Mouse (Mus musculus) midbrain, embryonic 13.5 days (tissue): ENCODE results near the gene Samd14. TPM values are rescaled to one million over a fixed set of nuclear protein-coding genes. Genes with fewer than 3 reads are reported as not detected.

Experiments used
- ATAC-seq: fragments of 200-750 bp; cut with Nextera tagmentation; 2 replicates; pipeline ENCODE4 v1.8.0; 2017; ENCODE audit warnings: mild to moderate bottlenecking, moderate TSS enrichment, moderate library complexity
- H3K27ac ChIP-seq: fragments of 300-500 bp; sonication (generic); 2 replicates; pipeline ENCODE4 v1.5.1; 2015; ENCODE audit warnings: inconsistent platforms, mild to moderate bottlenecking, moderate library complexity
- H3K27me3 ChIP-seq: fragments of 300-500 bp; sonication (generic); 2 replicates; pipeline ENCODE4 v1.6.1; 2015; ENCODE audit warnings: mild to moderate bottlenecking, inconsistent platforms
- H3K36me3 ChIP-seq: fragments of 300-500 bp; sonication (generic); 2 replicates; pipeline ENCODE4 v1.6.1; 2015; ENCODE audit warnings: mild to moderate bottlenecking, inconsistent platforms
- H3K4me1 ChIP-seq: fragments of 300-500 bp; sonication (generic); replicated peaks from 2 replicates; pipeline ENCODE4 v1.6.1; 2015; ENCODE audit warnings: inconsistent platforms
- H3K4me2 ChIP-seq: fragments of 300-500 bp; sonication (generic); replicated peaks from 2 replicates; pipeline ENCODE4 v1.6.1; 2015; ENCODE audit warnings: moderate library complexity, mild to moderate bottlenecking, inconsistent platforms
- H3K4me3 ChIP-seq: fragments of 300-500 bp; sonication (generic); replicated peaks from 2 replicates; pipeline ENCODE4 v1.5.1; 2015; ENCODE audit warnings: mild to moderate bottlenecking, inconsistent platforms
- H3K9ac ChIP-seq: fragments of 300-500 bp; sonication (generic); replicated peaks from 2 replicates; pipeline ENCODE4 v1.6.1; 2015; ENCODE audit warnings: mild to moderate bottlenecking, inconsistent platforms
- H3K9me3 ChIP-seq: fragments of 300-500 bp; sonication (generic); 2 replicates; pipeline ENCODE4 v1.6.1; 2016; ENCODE audit warnings: mild to moderate bottlenecking, inconsistent platforms
- WGBS: fragments of 180-500 bp; shearing (Covaris S2); methylation state at CpG from one replicate; pipeline ENCODE4 v1.1.7; 2015; 5-methylcytosine and 5-hydroxymethylcytosine counted together
- polyA plus RNA-seq: library from polyadenylated mRNA; unstranded; fragments of >200 nt; fragmentation: Nextera tagmentation; extraction: Ambion mirVana; gene quantifications from 2 replicates; pipeline ENCODE4 v1.2.1, GENCODE M21; 2015

Samd14 gene
- polyA plus RNA-seq, 1 experiment from 2014 or later: 141 TPM

GRCm38 (mm10) chr11:95000128-95000527 lies 9.6 kb upstream of the Samd14 start:
- no peak overlapping the region for H3K4me3 ChIP-seq
- no peaks in the 10 kb centered on the region for H3K9me3 ChIP-seq
- peaks cover 66% of the 10 kb centered on the region for H3K4me1 ChIP-seq
- peaks cover 94% of the 10 kb centered on the region for H3K36me3 ChIP-seq
- no peak for ATAC-seq
- H3K27ac ChIP-seq: peak overlapping the region; percentile 87
- no peak overlapping the region for H3K4me2 ChIP-seq
- WGBS: 79% methylated on average over 8 of the region's 8 CpGs
- H3K27me3 ChIP-seq: no peaks in the 10 kb centered on the region
- peak overlapping the region; percentile 54 for H3K9ac ChIP-seq

GRCm38 (mm10) chr11:95000548-95000947 lies 9.1 kb upstream of the Samd14 start:
- WGBS: 51% methylated on average over 4 of the region's 4 CpGs
- ATAC-seq: no peak; the same call in 1 of the 2 replicates
- Histone ChIP-seq H3K9ac (peak overlapping the region; percentile 54), H3K27ac (peak overlapping the region; percentile 87), H3K36me3 (peaks cover 95% of the 10 kb centered on the region), H3K4me2 (peak overlapping the region; percentile 22; the same call in 1 of the 2 replicates), H3K4me1 (peaks cover 64% of the 10 kb centered on the region), H3K9me3 (no peaks in the 10 kb centered on the region), H3K4me3 (no peak overlapping the region), H3K27me3 (no peaks in the 10 kb centered on the region)

DNA sequence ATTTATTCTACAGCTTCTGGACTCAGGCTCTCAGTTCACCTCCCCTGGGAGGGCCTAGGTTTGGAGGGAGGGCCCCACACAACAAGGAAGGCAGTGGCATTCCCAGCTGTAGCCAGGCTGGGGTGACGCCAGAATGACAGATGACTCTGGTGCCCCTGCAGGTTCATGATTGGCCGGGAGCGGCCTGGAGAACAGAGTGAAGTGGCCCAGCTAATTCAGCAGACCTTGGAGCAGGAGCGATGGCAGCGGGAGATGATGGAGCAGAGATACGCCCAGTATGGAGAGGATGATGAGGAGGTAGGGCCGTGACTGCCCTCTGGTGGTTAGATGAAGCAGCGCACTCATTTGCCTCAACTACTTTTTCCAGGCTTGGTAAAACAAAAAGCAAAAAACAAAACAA lies 8.6 kb upstream of the Samd14 start:
- peak overlapping the region; percentile 87 for H3K27ac ChIP-seq
- H3K9ac ChIP-seq: no peak overlapping the region
- ATAC-seq: peak; percentile 74
- peaks cover 92% of the 10 kb centered on the region for H3K36me3 ChIP-seq
- peaks cover 64% of the 10 kb centered on the region for H3K4me1 ChIP-seq
- no peaks in the 10 kb centered on the region for H3K9me3 ChIP-seq
- H3K4me3 ChIP-seq: no peak overlapping the region
- H3K4me2 ChIP-seq: peak overlapping the region; percentile 22
- 2% methylated on average over 8 of the region's 8 CpGs for WGBS
- H3K27me3 ChIP-seq: no peaks in the 10 kb centered on the region

DNA sequence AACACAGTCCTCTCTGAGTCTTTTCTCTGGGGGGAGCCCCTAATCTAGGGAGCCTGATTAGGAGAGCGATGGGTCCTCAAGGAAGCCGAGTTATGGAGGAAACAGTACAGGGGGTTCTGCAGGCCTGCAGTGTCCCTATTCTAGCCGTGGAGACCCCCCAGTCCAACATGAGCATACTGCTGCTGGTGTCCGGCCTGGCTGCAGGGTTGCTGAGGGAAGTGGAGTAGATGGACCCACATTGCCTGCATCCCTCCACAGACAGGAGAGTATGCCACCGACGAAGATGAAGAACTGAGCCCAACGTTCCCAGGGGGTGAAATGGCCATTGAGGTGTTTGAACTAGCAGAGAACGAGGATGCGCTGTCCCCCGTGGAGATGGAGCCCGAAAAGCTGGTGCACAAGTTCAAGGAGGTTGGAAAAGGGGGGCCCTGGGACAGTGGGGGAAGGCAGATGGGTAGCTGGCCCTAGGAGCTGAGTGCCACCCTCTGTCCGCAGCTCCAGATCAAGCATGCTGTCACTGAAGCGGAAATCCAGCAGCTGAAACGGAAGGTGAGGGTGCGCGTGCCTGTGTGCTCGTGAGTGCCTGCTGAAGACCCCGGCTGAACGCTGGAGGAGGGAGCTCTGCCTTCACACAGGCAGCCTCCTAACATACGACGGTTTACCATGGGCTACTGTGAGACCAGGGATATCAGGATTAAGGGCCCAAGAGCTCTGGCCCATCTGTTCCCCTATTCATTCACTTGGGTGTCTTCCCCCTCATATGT lies 7.9 kb upstream of the Samd14 start:
- Histone ChIP-seq H3K9me3 (no peaks in the 10 kb centered on the region), H3K27ac (no peak overlapping the region), H3K4me1 (peaks cover 63% of the 10 kb centered on the region), H3K36me3 (peaks cover 85% of the 10 kb centered on the region), H3K4me2 (no peak overlapping the region), H3K9ac (no peak overlapping the region), H3K4me3 (no peak overlapping the region), H3K27me3 (no peaks in the 10 kb centered on the region)
- 88% methylated on average over 21 of the region's 21 CpGs for WGBS
- ATAC-seq: no peak

GRCm38 (mm10) chr11:95002705-95003104 lies 7.0 kb upstream of the Samd14 start:
- Histone ChIP-seq H3K36me3 (peaks cover 76% of the 10 kb centered on the region), H3K4me3 (no peak overlapping the region), H3K9ac (no peak overlapping the region), H3K9me3 (no peaks in the 10 kb centered on the region), H3K27ac (no peak overlapping the region), H3K4me2 (no peak overlapping the region), H3K4me1 (peaks cover 62% of the 10 kb centered on the region), H3K27me3 (no peaks in the 10 kb centered on the region)
- ATAC-seq: no peak
- WGBS: 93% methylated on average over 8 of the region's 8 CpGs

- no peak overlapping the region for H3K4me2 ChIP-seq
- ATAC-seq: no peak
- 0 out of 2 replicates have a peak overlapping the region, but pooled peaks have one; percentile 40 for H3K27ac ChIP-seq
- H3K27me3 ChIP-seq: no peaks in the 10 kb centered on the region
- H3K9ac ChIP-seq: 0 out of 2 replicates have a peak overlapping the region, but pooled peaks have one; percentile 23
- peaks cover 66% of the 10 kb centered on the region for H3K4me1 ChIP-seq
- H3K4me3 ChIP-seq: no peak overlapping the region
- WGBS: 85% methylated on average over 12 of the region's 12 CpGs
- H3K36me3 ChIP-seq: peaks cover 60% of the 10 kb centered on the region
- H3K9me3 ChIP-seq: no peaks in the 10 kb centered on the region
Measured at GRCm38 (mm10) chr11:95004136-95004936, 5.3 kb upstream of the Samd14 start.

DNA sequence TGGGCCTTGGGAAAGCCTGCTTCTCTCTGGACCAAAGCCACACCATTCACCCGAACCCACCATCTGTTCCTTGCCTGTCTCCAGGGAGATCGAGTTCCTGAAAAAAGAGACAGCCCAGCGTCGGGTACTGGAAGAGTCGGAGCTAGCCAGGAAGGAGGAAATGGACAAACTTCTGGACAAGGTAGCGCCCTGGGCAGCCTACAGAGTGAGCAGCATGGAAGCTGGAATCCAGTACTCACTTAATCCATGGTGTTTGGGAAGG lies 4.8 kb upstream of the Samd14 start:
- H3K27me3 ChIP-seq: no peaks in the 10 kb centered on the region
- H3K9ac ChIP-seq: no peak overlapping the region
- H3K27ac ChIP-seq: 0 out of 2 replicates have a peak overlapping the region, but pooled peaks have one; percentile 40
- H3K36me3 ChIP-seq: peaks cover 54% of the 10 kb centered on the region
- H3K4me1 ChIP-seq: peaks cover 65% of the 10 kb centered on the region
- no peak overlapping the region for H3K4me2 ChIP-seq
- 60% methylated on average over 6 of the region's 6 CpGs for WGBS
- H3K9me3 ChIP-seq: no peaks in the 10 kb centered on the region
- no peak overlapping the region for H3K4me3 ChIP-seq
- no peak for ATAC-seq

- H3K4me2 ChIP-seq: peak overlapping the region; percentile 73
- no peaks in the 10 kb centered on the region for H3K9me3 ChIP-seq
- H3K36me3 ChIP-seq: peaks cover 45% of the 10 kb centered on the region
- H3K27ac ChIP-seq: peak overlapping the region; percentile 81
- H3K4me1 ChIP-seq: peaks cover 56% of the 10 kb centered on the region
- WGBS: 28% methylated on average over 4 of the region's 4 CpGs
- H3K9ac ChIP-seq: peak overlapping the region; percentile 66
- H3K27me3 ChIP-seq: no peaks in the 10 kb centered on the region
- H3K4me3 ChIP-seq: peak overlapping the region; percentile 39
- ATAC-seq: no peak
Measured at GRCm38 (mm10) chr11:95006038-95006437, 3.6 kb upstream of the Samd14 start.

GRCm38 (mm10) chr11:95006525-95007219 lies 3.0 kb upstream of the Samd14 start:
- H3K9ac ChIP-seq: peak overlapping the region; percentile 66
- no peaks in the 10 kb centered on the region for H3K27me3 ChIP-seq
- H3K4me1 ChIP-seq: peaks cover 55% of the 10 kb centered on the region
- peak overlapping the region; percentile 39 for H3K4me3 ChIP-seq
- H3K9me3 ChIP-seq: no peaks in the 10 kb centered on the region
- ATAC-seq: peak; percentile 69
- H3K4me2 ChIP-seq: peak overlapping the region; percentile 73
- H3K36me3 ChIP-seq: peaks cover 41% of the 10 kb centered on the region
- H3K27ac ChIP-seq: peak overlapping the region; percentile 81
- 2% methylated on average over 27 of the region's 27 CpGs for WGBS

GRCm38 (mm10) chr11:95007418-95007817 lies 2.3 kb upstream of the Samd14 start:
- WGBS: 80% methylated on average over 3 of the region's 3 CpGs

DNA sequence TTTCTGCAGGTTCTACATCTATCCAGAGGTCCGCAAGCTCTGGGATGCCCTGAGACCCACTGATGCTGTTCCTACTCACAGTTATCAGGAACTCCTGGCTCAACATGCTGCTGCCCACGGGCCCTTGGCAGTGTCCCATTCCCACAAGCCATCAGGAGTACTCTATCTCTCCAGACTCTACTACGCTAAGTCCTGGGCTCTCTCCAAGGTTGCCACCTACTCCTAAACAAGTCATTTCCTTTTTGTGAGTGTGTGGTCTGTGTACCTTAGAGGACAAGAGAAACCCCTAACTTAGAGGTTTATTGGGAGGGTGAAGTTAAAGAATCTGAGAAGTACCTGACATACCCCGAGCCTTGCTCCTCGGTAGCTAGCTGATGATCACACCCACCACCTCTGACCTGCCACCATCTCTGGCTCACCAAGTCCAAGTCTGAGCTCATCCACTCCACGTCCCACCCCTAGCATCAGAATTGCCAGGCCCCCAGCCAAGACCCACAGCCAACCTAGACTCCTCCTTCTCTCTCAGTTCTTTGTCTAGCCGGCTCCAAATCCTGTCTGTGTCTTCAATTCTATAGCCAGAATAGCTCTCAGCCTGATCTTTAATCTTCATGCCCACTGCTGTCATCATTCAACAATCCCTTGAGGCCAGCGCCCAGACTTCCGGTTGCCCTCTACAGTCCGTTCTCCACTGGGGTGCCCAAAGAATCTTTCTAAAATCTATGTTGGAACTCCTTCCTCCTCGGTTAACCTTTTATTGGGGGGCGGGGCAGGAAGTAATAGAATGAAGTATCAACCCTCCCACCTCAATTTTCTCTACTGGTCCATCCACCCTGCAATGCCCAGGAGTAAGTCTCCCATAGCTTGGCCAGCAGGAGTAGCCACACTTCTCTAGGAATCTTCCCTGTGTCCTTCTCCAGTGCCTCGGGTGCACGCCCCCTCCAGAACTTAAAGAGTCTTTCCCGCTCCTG lies 734 bp upstream of the Samd14 start:
- peaks cover 19% of the 10 kb centered on the region for H3K36me3 ChIP-seq
- ATAC-seq: no peak; the same call in 1 of the 2 replicates
- H3K4me2 ChIP-seq: peak overlapping the region; percentile 94
- H3K27ac ChIP-seq: peak overlapping the region; percentile 98
- no peaks in the 10 kb centered on the region for H3K9me3 ChIP-seq
- no peaks in the 10 kb centered on the region for H3K27me3 ChIP-seq
- H3K4me1 ChIP-seq: peaks cover 75% of the 10 kb centered on the region
- WGBS: 32% methylated on average over 15 of the region's 15 CpGs
- peak overlapping the region; percentile 77 for H3K4me3 ChIP-seq
- H3K9ac ChIP-seq: peak overlapping the region; percentile 100

More at GRCm38 (mm10) chr11:95007418-95007817, 2.3 kb upstream of the Samd14 start:
- H3K9ac ChIP-seq: peak overlapping the region; percentile 66; the same call in 1 of the 2 replicates
- no peak overlapping the region for H3K4me3 ChIP-seq
- H3K36me3 ChIP-seq: peaks cover 33% of the 10 kb centered on the region
- H3K4me2 ChIP-seq: peak overlapping the region; percentile 73
- H3K27ac ChIP-seq: peak overlapping the region; percentile 81
- no peak for ATAC-seq
- H3K9me3 ChIP-seq: no peaks in the 10 kb centered on the region
- H3K4me1 ChIP-seq: peaks cover 61% of the 10 kb centered on the region
- H3K27me3 ChIP-seq: no peaks in the 10 kb centered on the region
